Comparison of ENCODE assay signal across 22 mouse cellular contexts in genomic region chr4:142046496-142046895, GRCm38 (mm10). TPM values are rescaled to one million over a fixed set of nuclear protein-coding genes. Genes with fewer than 3 reads are reported as not detected.
DNase-seq lines count a peak whose midpoint lies in the region; ATAC-seq and TF ChIP-seq lines count a peak whose summit lies in the region.
"Had no signal": no experiment of that assay in that cellular context is flagged by ENCODE, and none has a peak within 500 bp of the region (broad histone marks: within the 10 kb centered on the region; RNA-seq: fewer than 3 reads in every experiment).

No protein-coding gene starts in this region.

- peak overlapping the region; percentile 17; the same call in 1 of the 2 replicates for H3K9ac ChIP-seq in intestine, postnatal 0 days (ENCODE audit: low read depth, low read length)
- H3K9ac ChIP-seq in midbrain, embryonic 13.5 days (replicated peaks): no peak overlapping the region
- no peak overlapping the region for H3K9ac ChIP-seq in liver, embryonic 12.5 days
- H3K9ac ChIP-seq: embryonic facial prominence, embryonic 15.5 days; hindbrain, embryonic 12.5 days had no signal

- DNase-seq in kidney, adult 9 months: peak; percentile 50
- no peak for DNase-seq in kidney, adult 8-10 months
- DNase-seq in kidney, postnatal 10 days: peak; percentile 50
- no peak for DNase-seq in yolk sac, embryonic 10.5 days (ENCODE audit: low spot score)
- DNase-seq: adrenal gland, postnatal 10 days; cerebellum, adult 11 months; cerebellum, adult 8-10 months; cerebellum, postnatal 14 days; embryo, embryonic 11 days; gastrocnemius, adult 2 months; gastrocnemius, postnatal 25 days; heart, postnatal 10 days; heart, postnatal 4 days had no signal

- peak overlapping the region; percentile 58 for H3K4me2 ChIP-seq in intestine, postnatal 0 days (replicated peaks; ENCODE audit: low read depth)
- H3K4me2 ChIP-seq in midbrain, embryonic 13.5 days (replicated peaks): no peak overlapping the region
- no peak overlapping the region for H3K4me2 ChIP-seq in liver, embryonic 12.5 days
- H3K4me2 ChIP-seq: embryonic facial prominence, embryonic 15.5 days; hindbrain, embryonic 12.5 days had no signal

- H3K4me1 ChIP-seq in intestine, postnatal 0 days (replicated peaks; ENCODE audit: control insufficient read depth, insufficient read depth, low read length): peaks cover 22% of the 10 kb centered on the region
- no peaks in the 10 kb centered on the region for H3K4me1 ChIP-seq in midbrain, embryonic 13.5 days (replicated peaks)
- H3K4me1 ChIP-seq in liver, embryonic 12.5 days: peaks cover 63% of the 10 kb centered on the region

- peak overlapping the region; percentile 46; the same call in 1 of the 2 replicates for H3K27ac ChIP-seq in intestine, postnatal 0 days (ENCODE audit: low read depth, low read length)
- no peak overlapping the region for H3K27ac ChIP-seq in midbrain, embryonic 13.5 days
- H3K27ac ChIP-seq in liver, embryonic 12.5 days: no peak overlapping the region
- H3K27ac ChIP-seq: embryonic facial prominence, embryonic 15.5 days; forebrain, embryonic 10.5 days; gastrocnemius, adult 2 months; heart, embryonic 10.5 days; hindbrain, embryonic 12.5 days had no signal

- H3K9me3 ChIP-seq in intestine, postnatal 0 days (ENCODE audit: control insufficient read depth): no peaks in the 10 kb centered on the region
- no peaks in the 10 kb centered on the region for H3K9me3 ChIP-seq in midbrain, embryonic 13.5 days
- no peaks in the 10 kb centered on the region for H3K9me3 ChIP-seq in liver, embryonic 12.5 days (replicated peaks)
- H3K9me3 ChIP-seq: embryonic facial prominence, embryonic 15.5 days; forebrain, embryonic 10.5 days; heart, embryonic 10.5 days; hindbrain, embryonic 12.5 days had no signal

- H3K4me3 ChIP-seq in intestine, postnatal 0 days (ENCODE audit: low read depth, low read length): peak overlapping the region; percentile 40
- no peak overlapping the region for H3K4me3 ChIP-seq in midbrain, embryonic 13.5 days (replicated peaks)
- H3K4me3 ChIP-seq in liver, embryonic 12.5 days: no peak overlapping the region
- H3K4me3 ChIP-seq: embryonic facial prominence, embryonic 15.5 days; erythroblast, embryonic 14.5 days; forebrain, embryonic 10.5 days; gastrocnemius, adult 2 months; heart, embryonic 10.5 days; hindbrain, embryonic 12.5 days had no signal

- ATAC-seq in intestine, postnatal 0 days: no peak
- no peak for ATAC-seq in midbrain, embryonic 13.5 days
- no peak for ATAC-seq in liver, embryonic 12.5 days
- ATAC-seq: forebrain, embryonic 14.5 days had no signal

- WGBS in intestine, postnatal 0 days: 47% methylated on average over 7 of the region's 7 CpGs
- 83% methylated on average over 7 of the region's 7 CpGs for WGBS in midbrain, embryonic 13.5 days
- WGBS in liver, embryonic 12.5 days (ENCODE audit: insufficient replicate concordance): 43% methylated on average over 7 of the region's 7 CpGs

- no peak for TF ChIP-seq CTCF in intestine, postnatal 0 days (IDR thresholded peaks at IDR 0.05; ENCODE audit: low read depth)

- H3K27me3 ChIP-seq in intestine, postnatal 0 days (replicated peaks; ENCODE audit: control insufficient read depth, insufficient read depth, low read length): no peaks in the 10 kb centered on the region
- no peaks in the 10 kb centered on the region; the same call in 1 of the 2 replicates for H3K27me3 ChIP-seq in midbrain, embryonic 13.5 days
- H3K27me3 ChIP-seq in liver, embryonic 12.5 days (replicated peaks): peaks cover 60% of the 10 kb centered on the region
- H3K27me3 ChIP-seq: embryonic facial prominence, embryonic 15.5 days; hindbrain, embryonic 12.5 days had no signal

- H3K36me3 ChIP-seq in intestine, postnatal 0 days (ENCODE audit: control insufficient read depth, insufficient read depth): peaks cover 2% of the 10 kb centered on the region; the same call in 1 of the 2 replicates
- H3K36me3 ChIP-seq in midbrain, embryonic 13.5 days: no peaks in the 10 kb centered on the region
- no peaks in the 10 kb centered on the region for H3K36me3 ChIP-seq in liver, embryonic 12.5 days
- H3K36me3 ChIP-seq: embryonic facial prominence, embryonic 15.5 days; forebrain, embryonic 10.5 days; heart, embryonic 10.5 days; hindbrain, embryonic 12.5 days had no signal

RNA-seq across cellular contexts. Expression of gene Fhad1, which starts 31.6 kb away (rescaled TPM):
- polyA plus RNA-seq in intestine, postnatal 0 days (2015; fragmentation: Nextera tagmentation; extraction: Ambion mirVana): 1.2 and 1.4 TPM in 2 replicates
- polyA plus RNA-seq in midbrain, embryonic 13.5 days (2015; fragmentation: Nextera tagmentation; extraction: Ambion mirVana): 3.0 and 3.4 TPM in 2 replicates
- 0.61 and 0.96 TPM in 2 replicates for polyA plus RNA-seq in liver, embryonic 12.5 days (2016; fragmentation: Nextera tagmentation; extraction: Ambion mirVana)
- polyA plus RNA-seq: erythroblast, embryonic 14.5 days had no signal

RNA-seq across cellular contexts. Expression of gene Tmem51, which starts 37.6 kb away (rescaled TPM):
- 212 and 256 TPM in 2 replicates for polyA plus RNA-seq in intestine, postnatal 0 days (2015; fragmentation: Nextera tagmentation; extraction: Ambion mirVana)
- polyA plus RNA-seq in midbrain, embryonic 13.5 days (2015; fragmentation: Nextera tagmentation; extraction: Ambion mirVana): 5.7 and 6.4 TPM in 2 replicates
- 14.0 and 15.5 TPM in 2 replicates for polyA plus RNA-seq in liver, embryonic 12.5 days (2016; fragmentation: Nextera tagmentation; extraction: Ambion mirVana)

Comparison
In these comparisons a context has a peak if more than half of its experiments do, and no peak if none do; other contexts are left out.
1. DNase-seq: peak in kidney, adult 9 months (single experiment) and kidney, postnatal 10 days (single experiment); none in kidney, adult 8-10 months (0 of 2) and yolk sac, embryonic 10.5 days (single experiment).
2. RNA of gene Tmem51, which starts 37.6 kb away (polyA plus RNA-seq): 212 to 256 TPM in intestine, postnatal 0 days; 14.0 to 15.5 TPM in liver, embryonic 12.5 days and 5.7 to 6.4 TPM in midbrain, embryonic 13.5 days; every median in the first group is over 10 times any median in the second.